Mouse (Mus musculus) kidney, postnatal 0 days (tissue): ENCODE data around the gene Adamtsl5. TPM values are rescaled to one million over a fixed set of nuclear protein-coding genes. Genes with fewer than 3 reads are reported as not detected.

Source experiments
- ATAC-seq: fragments of 200-750 bp; cut with Nextera tagmentation; replicated peaks from 2 replicates; pipeline ENCODE4 v1.8.0; 2017; ENCODE audit warnings: low read depth, moderate number of reproducible peaks, moderate TSS enrichment, moderate library complexity; ENCODE audit not compliant: low FRiP score
- DNase-seq: peaks from one replicate; pipeline ENCODE4 v3.0.0-alpha.2; 2016; ENCODE audit warnings: low spot score
- H3K27ac ChIP-seq: fragments of 300-500 bp; sonication (generic); 2 replicates; pipeline ENCODE4 v1.5.1; 2014; ENCODE audit warnings: mild to moderate bottlenecking
- H3K27me3 ChIP-seq: fragments of 300-500 bp; sonication (generic); 2 replicates; pipeline ENCODE4 v1.6.1; 2014; ENCODE audit warnings: low read length, mixed read lengths; ENCODE audit not compliant: insufficient read depth
- H3K36me3 ChIP-seq: fragments of 300-500 bp; sonication (generic); 2 replicates; pipeline ENCODE4 v1.6.1; 2014; ENCODE audit warnings: low read length, mixed read lengths; ENCODE audit not compliant: insufficient read depth
- H3K4me1 ChIP-seq: fragments of 300-500 bp; sonication (generic); replicated peaks from 2 replicates; pipeline ENCODE4 v1.6.1; 2014; ENCODE audit warnings: antibody characterized with exemption, low read length, mixed read lengths; ENCODE audit not compliant: insufficient read depth
- H3K4me2 ChIP-seq: fragments of 300-500 bp; sonication (generic); 2 replicates; pipeline ENCODE4 v1.6.1; 2014; ENCODE audit warnings: mild to moderate bottlenecking, low read length, moderate library complexity, mixed read lengths
- H3K4me3 ChIP-seq: fragments of 300-500 bp; sonication (generic); replicated peaks from 2 replicates; pipeline ENCODE4 v1.5.1; 2014; ENCODE audit warnings: low read depth, low read length
- H3K9ac ChIP-seq: fragments of 300-500 bp; sonication (generic); 2 replicates; pipeline ENCODE4 v1.6.1; 2014; ENCODE audit warnings: low read depth, low read length
- H3K9me3 ChIP-seq: fragments of 300-500 bp; sonication (generic); replicated peaks from 2 replicates; pipeline ENCODE4 v1.6.1; 2016; ENCODE audit warnings: low read length, inconsistent platforms, mixed read lengths
- CTCF ChIP-seq: IDR thresholded peaks from 2 replicates; pipeline ENCODE4 v1.5.1; 2016; ENCODE audit warnings: antibody characterized with exemption, low read depth, mild to moderate bottlenecking, moderate library complexity
- WGBS: fragments of 180-500 bp; shearing (Covaris S2); extraction: QIAGEN DNeasy Blood & Tissue Kit; methylation state at CpG from one replicate; pipeline ENCODE4 v1.1.7; 2014; 5-methylcytosine and 5-hydroxymethylcytosine counted together
- microRNA-seq: library from miRNA; unstranded; fragments of <30 nt; microRNA quantifications from one replicate; pipeline ENCODE4, GENCODE M21; 2016
- polyA plus RNA-seq: library from polyadenylated mRNA; unstranded; fragments of >200 nt; fragmentation: Nextera tagmentation; extraction: Ambion mirVana; gene quantifications from 2 replicates; pipeline ENCODE4 v1.2.1, GENCODE M21; 2015

Adamtsl5 gene
- polyA plus RNA-seq, 1 experiment from 2014 or later = 3.0 TPM

- H3K9me3 ChIP-seq = no peaks in the 10 kb centered on the region
- H3K4me1 ChIP-seq = no peaks in the 10 kb centered on the region; the same call in 1 of the 2 replicates
- TF ChIP-seq CTCF = peak; percentile 77
- DNase-seq = peak; percentile 99
- H3K9ac ChIP-seq = peak within 1 kb of the TSS; percentile 99
- peak within 1 kb of the TSS; percentile 97 for H3K4me3 ChIP-seq
- peak within 1 kb of the TSS; percentile 90 for H3K4me2 ChIP-seq
- peak; percentile 89 for ATAC-seq
- peaks cover 17% of the 10 kb centered on the region for H3K36me3 ChIP-seq
- H3K27me3 ChIP-seq = peaks cover 4% of the 10 kb centered on the region; the same call in 1 of the 2 replicates
- peak within 1 kb of the TSS; percentile 95 for H3K27ac ChIP-seq
- under 1% methylated on average over 72 of the region's 72 CpGs for WGBS
Observed at GRCm38 (mm10) chr10:80292251-80293146, 55.7 kb downstream of the Adamtsl5 start, which contains the start of gene Rps15. Rps15 (plus strand) TSS chr10:80292453.

Small RNAs within 50 kb of the gene (microRNA-seq; reads per million reads assigned to microRNA genes)
- gene Gm22721 = not detected

Other genes starting within 250 kb of the Adamtsl5 start
- gene Sbno2, start 242.8 kb downstream of the Adamtsl5 start, polyA plus RNA-seq = 9.6 and 10.5 TPM in 2 replicates
- 14.2 and 15.1 TPM in 2 replicates for gene Stk11, start 232.6 kb downstream of the Adamtsl5 start, polyA plus RNA-seq
- 936 and 986 TPM in 2 replicates for gene Atp5d, start 209.8 kb downstream of the Adamtsl5 start, polyA plus RNA-seq
- gene Cbarp, start 207.6 kb downstream of the Adamtsl5 start, polyA plus RNA-seq = 4.7 and 6.4 TPM in 2 replicates
- gene Midn, start 200.1 kb downstream of the Adamtsl5 start, polyA plus RNA-seq = 13.7 and 18.6 TPM in 2 replicates
- gene Cirbp, start 182.4 kb downstream of the Adamtsl5 start, polyA plus RNA-seq = 290 and 317 TPM in 2 replicates
- 9.3 and 11.0 TPM in 2 replicates for gene 1600002K03Rik, start 175.5 kb downstream of the Adamtsl5 start, polyA plus RNA-seq
- 10.2 and 10.5 TPM in 2 replicates for gene Efna2, start 168.9 kb downstream of the Adamtsl5 start, polyA plus RNA-seq
- 44.2 and 52.7 TPM in 2 replicates for gene Mum1, start 122.0 kb downstream of the Adamtsl5 start, polyA plus RNA-seq
- 537 and 556 TPM in 2 replicates for gene Ndufs7, start 99.3 kb downstream of the Adamtsl5 start, polyA plus RNA-seq
- 25.5 and 26.0 TPM in 2 replicates for gene Gamt, start 87.4 kb downstream of the Adamtsl5 start, polyA plus RNA-seq
- 43.7 and 44.6 TPM in 2 replicates for gene Dazap1, start 86.9 kb downstream of the Adamtsl5 start, polyA plus RNA-seq
- gene Rps15, start 56.0 kb downstream of the Adamtsl5 start, polyA plus RNA-seq = 974 and 1,069 TPM in 2 replicates
- gene Apc2, start 52.4 kb downstream of the Adamtsl5 start, polyA plus RNA-seq = 0.51 and 0.86 TPM in 2 replicates
- gene 2310011J03Rik, start 27.9 kb downstream of the Adamtsl5 start, polyA plus RNA-seq = 52.2 and 53.6 TPM in 2 replicates
- 5.4 and 5.9 TPM in 2 replicates for gene Pcsk4, start 18.9 kb downstream of the Adamtsl5 start, polyA plus RNA-seq
- gene Reep6, start 18.5 kb downstream of the Adamtsl5 start, polyA plus RNA-seq = 11.7 and 12.1 TPM in 2 replicates
- gene Plk5, start 8.0 kb upstream of the Adamtsl5 start, polyA plus RNA-seq = 0.51 and 1.0 TPM in 2 replicates
- gene Mex3d, start 39.2 kb upstream of the Adamtsl5 start, polyA plus RNA-seq = 6.6 and 7.8 TPM in 2 replicates
- 163 and 165 TPM in 2 replicates for gene Mbd3, start 51.1 kb upstream of the Adamtsl5 start, polyA plus RNA-seq
- 1,117 and 1,253 TPM in 2 replicates for gene Uqcr11, start 58.4 kb upstream of the Adamtsl5 start, polyA plus RNA-seq
- 76.4 and 83.7 TPM in 2 replicates for gene Tcf3, start 85.2 kb upstream of the Adamtsl5 start, polyA plus RNA-seq
- not detected in 2 replicates for gene Onecut3, start 146.4 kb upstream of the Adamtsl5 start, polyA plus RNA-seq
- gene Atp8b3, start 190.7 kb upstream of the Adamtsl5 start, polyA plus RNA-seq = 0.09 and 0.16 TPM in 2 replicates
- 16.8 and 17.3 TPM in 2 replicates for gene Rexo1, start 213.1 kb upstream of the Adamtsl5 start, polyA plus RNA-seq
- 8.1 and 8.8 TPM in 2 replicates for gene Klf16, start 228.9 kb upstream of the Adamtsl5 start, polyA plus RNA-seq
- gene Abhd17a, start 241.9 kb upstream of the Adamtsl5 start, polyA plus RNA-seq = 104 and 121 TPM in 2 replicates